In genomic region chr6:144961253-144962012, GRCm38 (mm10) we compare ENCODE assay signal across 8 mouse cellular contexts.
DNase-seq lines count a peak whose midpoint lies in the region; ATAC-seq and TF ChIP-seq lines count a peak whose summit lies in the region.

No protein-coding gene starts in this region.

- H3K27me3 ChIP-seq in heart, postnatal 0 days (ENCODE audit: control insufficient read depth, insufficient read depth, low read length), result no peaks in the 10 kb centered on the region
- 0 out of 2 replicates have a peak, but pooled peaks cover 3% of the 10 kb centered on the region for H3K27me3 ChIP-seq in embryonic facial prominence, embryonic 13.5 days

- no peak overlapping the region for H3K9ac ChIP-seq in heart, postnatal 0 days (replicated peaks; ENCODE audit: low read depth, low read length)
- H3K9ac ChIP-seq in embryonic facial prominence, embryonic 13.5 days, result no peak overlapping the region

- H3K36me3 ChIP-seq in heart, postnatal 0 days (replicated peaks; ENCODE audit: control insufficient read depth, insufficient read depth, low read length), result no peaks in the 10 kb centered on the region
- no peaks in the 10 kb centered on the region for H3K36me3 ChIP-seq in embryonic facial prominence, embryonic 13.5 days

- H3K9me3 ChIP-seq in heart, postnatal 0 days (replicated peaks; ENCODE audit: control insufficient read depth, low read length), result no peaks in the 10 kb centered on the region
- H3K9me3 ChIP-seq in embryonic facial prominence, embryonic 13.5 days, result no peaks in the 10 kb centered on the region

- DNase-seq in heart, postnatal 0 days (ENCODE audit: low spot score), result no peak
- DNase-seq in heart, adult 11 months, result no peak
- peak; percentile 4 for DNase-seq in A20 (ENCODE audit: low read depth, low spot score)
- peak; percentile 8 to 58 for DNase-seq in left cerebral cortex, adult 9 months (ENCODE audit: low spot score in 2 of 2)
- peak; percentile 45 for DNase-seq in retina, postnatal 1 day
- no peak for DNase-seq in thymus, adult 18-20 months

- WGBS in heart, postnatal 0 days, result 87% methylated on average over 25 of the region's 25 CpGs
- 77% methylated on average over 25 of the region's 25 CpGs for WGBS in embryonic facial prominence, embryonic 13.5 days

- no peak overlapping the region for H3K27ac ChIP-seq in heart, postnatal 0 days (ENCODE audit: low read depth)
- H3K27ac ChIP-seq in embryonic facial prominence, embryonic 13.5 days, result no peak overlapping the region

- TF ChIP-seq EP300 in heart, postnatal 0 days (IDR thresholded peaks at IDR 0.05; ENCODE audit: low read depth), result no peak

- no peak for ATAC-seq in heart, postnatal 0 days (ENCODE audit: insufficient read depth, low read depth)
- 0 out of 2 replicates have a peak, but pooled peaks have one; percentile 33 for ATAC-seq in embryonic facial prominence, embryonic 13.5 days (ENCODE audit: insufficient number of reproducible peaks, insufficient read depth, low FRiP score, low TSS enrichment, low read depth)
- ATAC-seq in monocyte, adult 5-6 weeks (replicated peaks; ENCODE audit: insufficient number of reproducible peaks, low FRiP score, low TSS enrichment, poor library complexity, severe bottlenecking), result no peak

- no peaks in the 10 kb centered on the region for H3K4me1 ChIP-seq in heart, postnatal 0 days (ENCODE audit: control insufficient read depth, insufficient read depth)
- no peaks in the 10 kb centered on the region for H3K4me1 ChIP-seq in embryonic facial prominence, embryonic 13.5 days

- no peak overlapping the region for H3K4me3 ChIP-seq in heart, postnatal 0 days (ENCODE audit: low read depth, low read length)
- H3K4me3 ChIP-seq in embryonic facial prominence, embryonic 13.5 days, result no peak overlapping the region

- H3K4me2 ChIP-seq in heart, postnatal 0 days (ENCODE audit: low read depth, low read length), result no peak overlapping the region
- 0 out of 2 replicates have a peak overlapping the region, but pooled peaks have one; percentile 9 for H3K4me2 ChIP-seq in embryonic facial prominence, embryonic 13.5 days

- 0 out of 2 replicates have a peak, but pooled peaks have one; percentile 16 for TF ChIP-seq CTCF in heart, postnatal 0 days (IDR thresholded peaks at IDR 0.05; ENCODE audit: low read depth)

Comparison
In these comparisons a context has a peak if more than half of its experiments do, and no peak if none do; other contexts are left out.
1. DNase-seq: peak in A20 (single experiment), left cerebral cortex, adult 9 months (2 of 2) and retina, postnatal 1 day (single experiment); none in heart, postnatal 0 days (single experiment), heart, adult 11 months (single experiment) and thymus, adult 18-20 months (0 of 2).